Mouse (Mus musculus) midbrain, embryonic 11.5 days (tissue): ENCODE results near the gene Snx10. TPM values are rescaled to one million over a fixed set of nuclear protein-coding genes. Genes with fewer than 3 reads are reported as not detected.

Experiments used
- ATAC-seq: fragments of 200-750 bp; cut with Nextera tagmentation; 2 replicates; pipeline ENCODE4 v1.8.0; 2017; ENCODE audit warnings: moderate TSS enrichment, moderate library complexity; ENCODE audit not compliant: low FRiP score
- DNase-seq: peaks from one replicate; pipeline ENCODE4 v3.0.0; 2015; ENCODE audit warnings: low spot score; ENCODE audit errors: missing footprints
- H3K27ac ChIP-seq: fragments of 300-500 bp; sonication (generic); 2 replicates; pipeline ENCODE4 v1.5.1; 2014; ENCODE audit warnings: low read depth, low read length
- H3K27me3 ChIP-seq: fragments of 300-500 bp; sonication (generic); 2 replicates; pipeline ENCODE4 v1.6.1; 2014; ENCODE audit warnings: mild to moderate bottlenecking, low read length, moderate library complexity, mixed read lengths; ENCODE audit not compliant: control insufficient read depth, insufficient read depth
- H3K36me3 ChIP-seq: fragments of 300-500 bp; sonication (generic); 2 replicates; pipeline ENCODE4 v1.6.1; 2014; ENCODE audit warnings: mild to moderate bottlenecking, low read length, moderate library complexity, mixed read lengths; ENCODE audit not compliant: control insufficient read depth, insufficient read depth
- H3K4me1 ChIP-seq: fragments of 300-500 bp; sonication (generic); 2 replicates; pipeline ENCODE4 v1.6.1; 2014; ENCODE audit warnings: low read length; ENCODE audit not compliant: control insufficient read depth, insufficient read depth
- H3K4me2 ChIP-seq: fragments of 300-500 bp; sonication (generic); 2 replicates; pipeline ENCODE4 v1.6.1; 2014; ENCODE audit warnings: mild to moderate bottlenecking, moderate library complexity
- H3K4me3 ChIP-seq: fragments of 300-500 bp; sonication (generic); 2 replicates; pipeline ENCODE4 v1.5.1; 2014; ENCODE audit warnings: low read depth, low read length
- H3K9ac ChIP-seq: fragments of 300-500 bp; sonication (generic); 2 replicates; pipeline ENCODE4 v1.6.1; 2014; ENCODE audit warnings: low read length
- H3K9me3 ChIP-seq: fragments of 300-500 bp; sonication (generic); 2 replicates; pipeline ENCODE4 v1.6.1; 2016; ENCODE audit warnings: low read length; ENCODE audit not compliant: control insufficient read depth
- WGBS: fragments of 180-500 bp; shearing (Covaris S2); extraction: QIAGEN DNeasy Blood & Tissue Kit; methylation state at CpG from one replicate; pipeline ENCODE4 v1.1.7; 2014; 5-methylcytosine and 5-hydroxymethylcytosine counted together
- polyA plus RNA-seq: library from polyadenylated mRNA; unstranded; fragments of >200 nt; fragmentation: Nextera tagmentation; extraction: Ambion mirVana; gene quantifications from 2 replicates; pipeline ENCODE4 v1.2.1, GENCODE M21; 2014

Snx10 gene
- polyA plus RNA-seq, 1 experiment from 2014 or later: 52.0 TPM

DNA sequence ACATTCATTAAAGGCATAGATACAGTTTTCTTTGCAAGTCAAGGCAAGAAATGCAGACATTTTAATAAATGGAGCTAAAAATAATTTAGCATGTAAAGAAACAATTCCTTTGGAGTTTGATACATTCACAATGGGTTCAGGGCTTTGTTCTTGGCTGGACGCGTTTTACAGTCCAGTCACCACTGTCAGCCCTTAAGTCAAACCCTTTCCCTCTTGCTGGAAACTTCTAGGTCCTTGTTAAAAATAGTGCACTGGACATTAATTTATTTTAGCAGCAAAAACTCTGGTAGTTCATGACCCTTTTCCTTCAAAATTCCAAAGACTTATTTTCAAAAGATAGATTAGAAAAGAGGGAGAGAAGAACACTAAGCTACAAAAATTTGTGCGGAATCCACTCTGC, 68.1 kb downstream of the Snx10 start:
- peak overlapping the region; percentile 35; the same call in 1 of the 2 replicates for H3K4me3 ChIP-seq
- no peaks in the 10 kb centered on the region for H3K36me3 ChIP-seq
- H3K27me3 ChIP-seq: no peaks in the 10 kb centered on the region
- WGBS: 12% methylated on average over 3 of the region's 3 CpGs
- no peak for ATAC-seq
- peak overlapping the region; percentile 95 for H3K27ac ChIP-seq
- peaks cover 9% of the 10 kb centered on the region; the same call in 1 of the 2 replicates for H3K4me1 ChIP-seq
- peak overlapping the region; percentile 75 for H3K9ac ChIP-seq
- peak overlapping the region; percentile 78 for H3K4me2 ChIP-seq
- H3K9me3 ChIP-seq: no peaks in the 10 kb centered on the region
- no peak for DNase-seq

DNA sequence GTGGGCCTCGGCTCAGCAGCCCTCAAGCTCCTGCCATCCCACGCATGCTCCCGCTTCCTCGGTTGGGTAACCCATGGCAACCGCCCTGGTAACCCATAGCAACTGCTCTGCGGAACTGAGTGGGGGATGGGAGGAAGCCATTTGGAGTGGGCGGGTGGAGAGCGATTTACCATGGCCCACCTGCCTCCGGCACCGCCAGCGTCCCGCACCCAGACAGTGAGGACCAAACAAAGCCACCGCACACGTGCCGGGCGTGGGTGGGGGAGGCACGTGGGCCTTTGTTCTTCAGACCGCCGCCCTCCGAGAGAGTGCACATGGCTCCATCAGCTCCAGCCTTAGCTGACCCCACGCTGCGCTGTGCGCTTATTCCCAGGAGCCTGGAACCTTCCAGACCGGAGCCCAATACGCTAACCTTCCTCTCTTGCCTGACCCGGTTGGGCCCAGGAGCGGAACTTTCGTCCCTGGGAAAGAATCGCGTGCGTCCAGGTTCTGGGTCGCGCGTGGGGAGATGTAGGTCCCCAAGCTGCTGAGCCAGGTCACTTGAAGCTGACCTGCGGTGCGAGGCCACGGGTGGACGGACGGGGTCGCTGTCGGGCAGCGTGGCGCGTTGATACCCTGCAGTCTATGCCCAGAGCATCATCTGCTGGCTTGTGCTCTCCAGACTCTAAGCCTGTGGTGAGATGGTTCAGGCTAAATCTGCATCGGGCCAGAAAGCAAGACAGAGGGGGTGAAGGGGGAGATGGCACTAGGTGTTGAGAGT, 68.8 kb downstream of the Snx10 start:
- ATAC-seq: peak; percentile 96
- WGBS: under 1% methylated on average over 45 of the region's 45 CpGs
- peaks cover 9% of the 10 kb centered on the region; the same call in 1 of the 2 replicates for H3K4me1 ChIP-seq
- peak overlapping the region; percentile 75 for H3K9ac ChIP-seq
- H3K27ac ChIP-seq: peak overlapping the region; percentile 95
- H3K4me3 ChIP-seq: peak overlapping the region; percentile 35
- peak; percentile 99 for DNase-seq
- no peaks in the 10 kb centered on the region for H3K36me3 ChIP-seq
- H3K4me2 ChIP-seq: peak overlapping the region; percentile 78
- no peaks in the 10 kb centered on the region for H3K27me3 ChIP-seq
- H3K9me3 ChIP-seq: no peaks in the 10 kb centered on the region

DNA sequence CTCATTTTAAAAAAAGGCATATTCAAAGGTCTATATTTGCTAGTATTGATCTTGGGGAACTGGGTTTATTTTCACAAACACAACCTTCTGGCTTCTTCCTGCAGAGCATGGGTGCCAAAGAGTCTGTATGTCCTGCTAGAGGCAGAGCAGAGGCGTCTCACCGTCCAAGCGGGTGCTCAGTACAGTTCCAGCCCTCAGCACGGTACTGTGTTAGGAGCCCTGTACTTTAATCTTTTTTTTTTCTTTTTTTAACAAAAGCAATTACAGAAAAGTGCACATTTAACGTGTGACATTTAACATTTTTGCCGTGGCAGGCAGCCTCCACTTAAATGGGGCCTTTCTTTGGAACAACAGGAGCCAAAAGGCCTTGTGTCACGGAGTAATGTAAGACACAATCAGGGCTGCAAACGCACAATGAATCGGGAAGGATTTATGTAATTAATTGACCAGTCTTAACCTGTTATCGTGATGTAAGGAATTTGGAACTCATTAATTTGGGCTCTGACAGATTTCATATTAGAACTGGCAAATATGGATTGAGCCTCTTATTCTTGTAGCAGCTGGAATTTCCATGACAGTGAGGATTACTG, 69.8 kb downstream of the Snx10 start:
- WGBS: 67% methylated on average over 10 of the region's 10 CpGs
- Histone ChIP-seq H3K27ac (no peak overlapping the region), H3K4me1 (peaks cover 9% of the 10 kb centered on the region; the same call in 1 of the 2 replicates), H3K4me2 (no peak overlapping the region; the same call in 1 of the 2 replicates), H3K9ac (no peak overlapping the region), H3K9me3 (no peaks in the 10 kb centered on the region), H3K36me3 (no peaks in the 10 kb centered on the region), H3K4me3 (no peak overlapping the region), H3K27me3 (no peaks in the 10 kb centered on the region)
- no peak for DNase-seq
- no peak for ATAC-seq

GRCm38 (mm10) chr6:51594516-51594915, 70.8 kb downstream of the Snx10 start:
- Histone ChIP-seq H3K9me3 (no peaks in the 10 kb centered on the region), H3K27ac (no peak overlapping the region), H3K4me2 (no peak overlapping the region), H3K4me3 (no peak overlapping the region), H3K27me3 (no peaks in the 10 kb centered on the region), H3K9ac (no peak overlapping the region), H3K4me1 (peaks cover 9% of the 10 kb centered on the region; the same call in 1 of the 2 replicates), H3K36me3 (no peaks in the 10 kb centered on the region)
- WGBS: 45% methylated on average over 4 of the region's 4 CpGs
- DNase-seq: no peak
- no peak for ATAC-seq

DNA sequence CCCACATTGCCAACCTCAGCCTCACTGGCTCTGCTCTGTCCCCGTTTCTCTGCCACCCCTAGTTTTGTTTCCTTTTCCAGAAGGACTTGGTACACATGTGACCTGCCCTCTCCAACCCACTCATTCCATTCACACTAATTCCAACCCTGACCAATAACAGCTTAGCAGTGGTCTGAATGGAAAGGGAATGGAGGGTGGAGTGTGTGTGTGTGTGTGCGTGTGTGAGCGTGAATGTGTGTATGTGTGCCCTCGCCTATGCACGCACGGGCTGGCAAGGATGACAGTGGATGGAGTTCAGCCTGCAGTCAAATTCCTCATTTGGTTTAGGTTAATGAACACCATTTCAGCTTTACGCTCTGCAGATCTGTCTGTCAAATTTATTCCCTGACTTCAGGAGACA, 74.4 kb downstream of the Snx10 start:
- Histone ChIP-seq H3K36me3 (no peaks in the 10 kb centered on the region), H3K4me1 (no peaks in the 10 kb centered on the region; the same call in 1 of the 2 replicates), H3K27me3 (no peaks in the 10 kb centered on the region), H3K9me3 (no peaks in the 10 kb centered on the region), H3K9ac (no peak overlapping the region), H3K4me3 (no peak overlapping the region), H3K27ac (no peak overlapping the region), H3K4me2 (no peak overlapping the region)
- no peak for DNase-seq
- 71% methylated on average over 7 of the region's 7 CpGs for WGBS
- ATAC-seq: no peak

DNA sequence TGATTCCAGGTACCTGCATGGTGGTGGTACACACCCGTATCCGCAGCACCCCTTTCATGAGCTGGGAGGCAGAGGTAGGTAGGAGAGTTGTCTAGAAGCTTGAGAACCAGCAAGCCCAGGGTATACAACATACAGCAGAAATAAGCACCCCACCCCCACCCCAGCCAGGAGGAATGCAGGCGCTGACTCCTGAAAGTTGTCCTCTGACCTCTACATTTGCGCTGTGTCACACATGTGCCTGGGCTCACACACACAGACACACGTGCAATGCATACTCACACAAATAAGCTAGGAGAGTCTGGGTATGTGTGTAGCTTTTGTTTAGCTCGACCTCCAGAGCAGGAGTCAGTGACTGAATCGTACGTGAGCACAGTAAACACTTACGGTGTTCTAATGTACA, 76.7 kb downstream of the Snx10 start:
- Histone ChIP-seq H3K4me2 (no peak overlapping the region), H3K27ac (no peak overlapping the region), H3K4me3 (no peak overlapping the region), H3K36me3 (no peaks in the 10 kb centered on the region), H3K27me3 (no peaks in the 10 kb centered on the region), H3K9me3 (no peaks in the 10 kb centered on the region), H3K4me1 (peaks cover 4% of the 10 kb centered on the region; the same call in 1 of the 2 replicates), H3K9ac (no peak overlapping the region)
- ATAC-seq: no peak
- DNase-seq: no peak
- 86% methylated on average over 9 of the region's 9 CpGs for WGBS

GRCm38 (mm10) chr6:51602341-51602740, 78.6 kb downstream of the Snx10 start:
- 94% methylated on average over 1 of the region's 1 CpGs for WGBS
- Histone ChIP-seq H3K4me1 (peaks cover 10% of the 10 kb centered on the region; the same call in 1 of the 2 replicates), H3K4me2 (no peak overlapping the region), H3K36me3 (no peaks in the 10 kb centered on the region), H3K9me3 (no peaks in the 10 kb centered on the region), H3K27ac (no peak overlapping the region), H3K9ac (no peak overlapping the region), H3K27me3 (no peaks in the 10 kb centered on the region), H3K4me3 (no peak overlapping the region)
- DNase-seq (no peak), ATAC-seq (no peak)

- Histone ChIP-seq H3K9me3 (no peaks in the 10 kb centered on the region), H3K27ac (no peak overlapping the region), H3K9ac (no peak overlapping the region), H3K4me1 (peaks cover 10% of the 10 kb centered on the region; the same call in 1 of the 2 replicates), H3K27me3 (no peaks in the 10 kb centered on the region), H3K36me3 (no peaks in the 10 kb centered on the region), H3K4me2 (no peak overlapping the region), H3K4me3 (no peak overlapping the region)
- DNase-seq (no peak), ATAC-seq (no peak)
- WGBS: 90% methylated on average over 10 of the region's 10 CpGs
Measured at GRCm38 (mm10) chr6:51603691-51604090, 80.0 kb downstream of the Snx10 start.

DNA sequence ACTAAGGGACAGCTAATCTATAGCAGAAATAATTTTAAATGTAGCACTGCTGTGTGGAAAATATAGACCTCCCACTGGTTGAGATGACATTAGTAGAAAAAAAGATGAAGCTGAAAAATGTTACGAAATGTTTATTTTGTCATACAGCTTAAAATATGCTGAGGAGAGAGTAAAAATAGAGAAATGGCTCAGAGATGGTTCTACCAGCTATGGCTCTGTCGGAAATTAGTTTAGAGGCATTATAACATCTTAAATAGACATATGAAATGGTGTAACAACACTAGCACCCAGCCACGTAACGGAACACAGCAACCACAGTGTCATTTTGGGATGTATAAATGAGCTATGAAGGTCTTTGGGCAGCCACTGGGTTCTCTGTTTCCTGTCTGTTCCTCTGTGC, 82.5 kb downstream of the Snx10 start:
- ATAC-seq (no peak), DNase-seq (no peak)
- no peaks in the 10 kb centered on the region for H3K9me3 ChIP-seq
- H3K9ac ChIP-seq: no peak overlapping the region
- no peaks in the 10 kb centered on the region for H3K36me3 ChIP-seq
- no peak overlapping the region for H3K4me3 ChIP-seq
- no peak overlapping the region for H3K4me2 ChIP-seq
- H3K27me3 ChIP-seq: no peaks in the 10 kb centered on the region
- WGBS: 89% methylated on average over 4 of the region's 4 CpGs
- no peak overlapping the region for H3K27ac ChIP-seq
- H3K4me1 ChIP-seq: peaks cover 10% of the 10 kb centered on the region; the same call in 1 of the 2 replicates
